Mouse (Mus musculus) adrenal gland, postnatal 10 days (tissue): Measurements from ENCODE around the gene Ambp. TPM values are rescaled to one million over a fixed set of nuclear protein-coding genes. Genes with fewer than 3 reads are reported as not detected.
A peak's percentile ranks its signal among the peaks of the same experiment; 100 is the strongest.

ENCODE experiments used
- DNase-seq: peaks from one replicate; pipeline ENCODE4 v3.0.0; 2021; ENCODE audit warnings: mixed read lengths
- total RNA-seq, 2 experiments: library from RNA; stranded (reverse); gene quantifications; 2 replicates each; pipeline ENCODE4 v1.2.3; 2021

The Ambp gene
- total RNA-seq, 2 experiments from 2014 or later = 247 to 625 TPM

GRCm38 (mm10) chr4:63124861-63125466 is 29.6 kb downstream of the Ambp start:
- no peak for DNase-seq

GRCm38 (mm10) chr4:63118639-63119437 is 35.8 kb downstream of the Ambp start:
- peak; percentile 87 for DNase-seq

DNA sequence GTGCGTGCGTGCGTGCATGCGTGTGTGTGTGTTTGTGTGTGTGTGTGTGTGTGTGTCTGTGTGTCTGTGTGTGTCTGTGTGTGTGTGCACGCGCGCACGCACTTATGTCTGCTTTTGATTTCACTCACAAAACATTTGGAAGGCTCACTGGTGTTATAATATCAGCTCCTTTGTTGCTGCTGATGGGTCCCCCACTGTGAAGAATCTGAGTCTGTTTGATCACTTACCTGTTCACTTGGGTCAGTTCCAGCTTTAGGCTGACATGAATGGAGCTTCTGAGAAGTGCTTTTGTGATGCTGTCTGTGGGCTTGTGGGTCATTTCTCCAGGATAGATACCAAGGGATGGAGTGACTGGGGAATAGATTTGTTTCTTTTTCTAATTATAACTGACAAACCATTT is 48.9 kb downstream of the Ambp start:
- DNase-seq = no peak

DNA sequence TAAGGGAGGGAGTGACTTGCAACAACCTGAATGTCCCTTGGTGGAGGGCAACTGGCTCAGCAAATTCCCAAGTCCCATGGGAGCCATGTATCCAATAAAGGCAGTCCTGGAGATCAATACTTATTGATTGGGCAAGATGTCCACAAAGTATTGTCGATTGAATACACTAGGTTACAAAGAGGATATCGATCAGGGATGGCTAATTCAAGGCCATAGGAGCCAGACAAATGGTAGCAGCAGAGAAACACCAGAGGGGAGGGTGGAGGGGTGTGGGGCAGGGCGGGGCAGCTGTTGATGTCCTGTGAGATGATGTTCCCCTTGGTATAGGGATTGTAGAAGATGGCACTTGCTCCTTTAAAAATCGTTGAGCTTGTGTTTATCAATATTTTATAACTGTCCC is 52.6 kb downstream of the Ambp start:
- DNase-seq = no peak

- DNase-seq = no peak
Measured at GRCm38 (mm10) chr4:63100478-63100877, 54.1 kb downstream of the Ambp start.

GRCm38 (mm10) chr4:63097603-63098002 is 57.0 kb downstream of the Ambp start:
- peak; percentile 35 for DNase-seq

Other genes with a start within 250 kb of the Ambp start
- 10 to 100 TPM in 1 of 2 experiments, 1 to 10 TPM in 1; 9.1 to 11.0 TPM for gene Zfp618, start 189.2 kb downstream of the Ambp start, total RNA-seq
- gene Kif12, start 17.3 kb upstream of the Ambp start, total RNA-seq = under 1 TPM in 1 of 2 experiments, not detected in 1; 0.45 TPM
- gene Col27a1, start 59.2 kb upstream of the Ambp start, total RNA-seq = 10 to 100 TPM; 11.4 to 15.2 TPM
- gene Orm1, start 189.8 kb upstream of the Ambp start, total RNA-seq = 10 to 100 TPM in 1 of 2 experiments, 1 to 10 TPM in 1; 3.2 to 11.8 TPM
- gene Orm3, start 201.4 kb upstream of the Ambp start, total RNA-seq = 1 to 10 TPM; 1.5 to 2.2 TPM
- under 1 TPM in 1 of 2 experiments, not detected in 1; 0.84 TPM for gene Orm2, start 207.7 kb upstream of the Ambp start, total RNA-seq
- 1 to 10 TPM; 7.4 to 7.7 TPM for gene Akna, start 248.6 kb upstream of the Ambp start, total RNA-seq